Mouse (Mus musculus) E14TG2a.4 (cell line): ENCODE results near the gene Gm37240.

Source experiments
- CTCF ChIP-seq: conservative IDR thresholded peaks from 2 replicates; pipeline ENCODE4 v1.5.1; 2014; ENCODE audit warnings: low read length
- NANOG ChIP-seq: IDR thresholded peaks from 2 replicates; pipeline ENCODE4 v1.6.1; 2014; ENCODE audit warnings: borderline replicate concordance, low read length, mixed read lengths
- POU5F1 ChIP-seq: IDR thresholded peaks from 2 replicates; pipeline ENCODE4 v1.6.1; 2014; ENCODE audit warnings: low read length, borderline replicate concordance

DNA sequence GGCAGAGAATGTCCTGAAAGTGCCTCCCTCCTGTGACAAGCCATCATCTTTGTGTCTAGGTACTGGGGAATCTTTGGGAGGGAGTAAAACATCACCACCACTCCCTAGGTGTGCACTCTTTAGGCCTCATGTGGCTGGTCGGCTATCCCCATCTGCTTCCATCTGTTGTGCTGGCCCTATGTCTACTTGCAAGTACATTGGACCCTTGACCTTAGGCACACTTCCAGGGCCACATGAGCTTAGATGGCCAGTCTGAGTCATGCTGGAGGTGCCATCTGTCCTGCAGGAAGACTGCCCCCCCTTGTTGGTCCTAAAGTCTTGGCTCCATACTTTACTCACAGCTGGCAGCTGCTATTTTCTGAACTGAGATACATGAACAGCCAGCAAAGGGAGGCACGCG lies 493.9 kb downstream of the Gm37240 start:
- TF ChIP-seq CTCF: no peak
- TF ChIP-seq POU5F1: no peak
- no peak for TF ChIP-seq NANOG
